15 mouse cellular contexts compared by ENCODE assay signal in the genomic region with DNA sequence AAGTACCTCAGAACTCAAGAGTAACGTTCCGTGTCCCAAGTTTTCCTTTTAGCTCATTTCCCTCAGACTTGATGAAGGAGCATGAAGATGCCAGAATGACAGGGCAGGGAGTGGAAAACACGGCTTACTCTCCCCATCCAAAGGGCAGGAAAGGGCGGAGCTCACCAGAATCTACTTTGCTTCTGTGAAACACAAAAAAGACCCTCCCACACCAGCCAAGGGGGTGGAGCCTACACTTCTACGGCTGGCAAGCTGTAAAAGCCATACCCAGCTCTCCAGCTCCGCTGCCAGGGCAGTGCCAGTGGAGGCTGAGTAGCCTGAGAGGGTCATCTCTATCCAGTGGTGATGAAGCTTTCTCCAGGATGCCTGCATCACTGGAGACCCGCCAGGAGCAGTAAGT. TPM values are rescaled to one million over a fixed set of nuclear protein-coding genes. Genes with fewer than 3 reads are reported as not detected.
DNase-seq lines count a peak whose midpoint lies in the region; ATAC-seq and TF ChIP-seq lines count a peak whose summit lies in the region.
"Had no signal": no experiment of that assay in that cellular context is flagged by ENCODE, and none has a peak within 500 bp of the region (broad histone marks: within the 10 kb centered on the region; RNA-seq: fewer than 3 reads in every experiment).

No protein-coding gene starts in this region.

- no peak for TF ChIP-seq POLR2A in lung, adult 2 months (IDR thresholded peaks at IDR 0.05; ENCODE audit: borderline replicate concordance, extremely low read depth, low read depth, low read length)

- WGBS in forebrain, embryonic 14.5 days, result 61% methylated on average over 7 of the region's 7 CpGs
- 66% methylated on average over 7 of the region's 7 CpGs for WGBS in forebrain, embryonic 11.5 days
- WGBS in lung, adult 2 months, result 48% methylated on average over 7 of the region's 7 CpGs
- 56% methylated on average over 7 of the region's 7 CpGs for WGBS in limb, embryonic 13.5 days

- no peak overlapping the region for H3K27ac ChIP-seq in forebrain, embryonic 14.5 days (ENCODE audit: low read depth, low read length)
- no peak overlapping the region for H3K27ac ChIP-seq in forebrain, embryonic 11.5 days (ENCODE audit: low read depth, low read length)
- no peak overlapping the region for H3K27ac ChIP-seq in limb, embryonic 13.5 days
- H3K27ac ChIP-seq: macrophage had no signal

- no peak overlapping the region for H3K4me2 ChIP-seq in forebrain, embryonic 14.5 days (ENCODE audit: low read length)
- H3K4me2 ChIP-seq in forebrain, embryonic 11.5 days (ENCODE audit: low read depth, low read length, severe bottlenecking), result no peak overlapping the region
- H3K4me2 ChIP-seq in limb, embryonic 13.5 days (replicated peaks), result peak overlapping the region; percentile 27

- H3K27me3 ChIP-seq in forebrain, embryonic 14.5 days (replicated peaks; ENCODE audit: control insufficient read depth, insufficient read depth, low read length), result no peaks in the 10 kb centered on the region
- H3K27me3 ChIP-seq in forebrain, embryonic 11.5 days (ENCODE audit: control insufficient read depth, insufficient read depth, low read length), result no peaks in the 10 kb centered on the region
- H3K27me3 ChIP-seq in E14TG2a.4 (ENCODE audit: insufficient read depth, low read length), result no peaks in the 10 kb centered on the region
- H3K27me3 ChIP-seq in limb, embryonic 13.5 days, result no peaks in the 10 kb centered on the region

- intact Hi-C loops in left cerebral cortex, postnatal 14 days (cut with DNase I), result no loop called here

- no peak for TF ChIP-seq CTCF in lung, adult 2 months (IDR thresholded peaks at IDR 0.05; ENCODE audit: insufficient read depth, low read length)
- TF ChIP-seq CTCF in E14TG2a.4 (conservative IDR thresholded peaks at IDR 0.05; ENCODE audit: low read length), result no peak

- H3K4me1 ChIP-seq in forebrain, embryonic 14.5 days (ENCODE audit: control insufficient read depth, insufficient read depth, low read length), result no peaks in the 10 kb centered on the region
- H3K4me1 ChIP-seq in forebrain, embryonic 11.5 days (replicated peaks; ENCODE audit: control insufficient read depth, insufficient read depth, low read length), result no peaks in the 10 kb centered on the region
- no peaks in the 10 kb centered on the region; the same call in 1 of the 2 replicates for H3K4me1 ChIP-seq in lung, adult 2 months (ENCODE audit: control insufficient read depth, insufficient read depth, low read length)
- H3K4me1 ChIP-seq in E14TG2a.4 (replicated peaks; ENCODE audit: low read depth, low read length), result peaks cover 16% of the 10 kb centered on the region
- H3K4me1 ChIP-seq in limb, embryonic 13.5 days, result peaks cover 24% of the 10 kb centered on the region

- no peak for ATAC-seq in forebrain, embryonic 14.5 days
- ATAC-seq in forebrain, embryonic 11.5 days (replicated peaks; ENCODE audit: low FRiP score), result no peak
- no peak for ATAC-seq in limb, embryonic 13.5 days (ENCODE audit: low FRiP score, low read depth)

- peak; percentile 14 for DNase-seq in forebrain, embryonic 14.5 days (ENCODE audit: low spot score)
- no peak for DNase-seq in forebrain, embryonic 11.5 days (ENCODE audit: low spot score)
- peak; percentile 40 for DNase-seq in lung, postnatal 10 days
- DNase-seq in lung, adult 2 months, result no peak
- no peak for DNase-seq in left cerebral cortex, postnatal 14 days (ENCODE audit: low spot score in 2 of 2)
- no peak for DNase-seq in cerebellum, adult 8-10 months
- DNase-seq: cerebellum, adult 2 months; embryo, embryonic 11 days; heart, adult 18-20 months; kidney, adult 11 months; layer of hippocampus, adult 9-11 months had no signal

- H3K36me3 ChIP-seq in forebrain, embryonic 14.5 days (ENCODE audit: control insufficient read depth, insufficient read depth, low read length), result no peaks in the 10 kb centered on the region
- H3K36me3 ChIP-seq in forebrain, embryonic 11.5 days (ENCODE audit: control insufficient read depth, insufficient read depth, low read length), result no peaks in the 10 kb centered on the region
- no peaks in the 10 kb centered on the region for H3K36me3 ChIP-seq in E14TG2a.4 (ENCODE audit: insufficient read depth, low read length)
- H3K36me3 ChIP-seq in limb, embryonic 13.5 days, result no peaks in the 10 kb centered on the region

- no peak overlapping the region for H3K4me3 ChIP-seq in forebrain, embryonic 14.5 days (ENCODE audit: low read depth, low read length)
- no peak overlapping the region for H3K4me3 ChIP-seq in forebrain, embryonic 11.5 days (ENCODE audit: low read depth, low read length)
- no peak overlapping the region for H3K4me3 ChIP-seq in lung, adult 2 months (replicated peaks; ENCODE audit: extremely low read depth, low read depth, low read length)
- peak overlapping the region; percentile 37; the same call in 1 of the 2 replicates for H3K4me3 ChIP-seq in E14TG2a.4 (replicated peaks; ENCODE audit: low read length)
- no peak overlapping the region for H3K4me3 ChIP-seq in limb, embryonic 13.5 days

- H3K9me3 ChIP-seq in forebrain, embryonic 14.5 days (replicated peaks; ENCODE audit: control insufficient read depth, low read length), result no peaks in the 10 kb centered on the region
- no peaks in the 10 kb centered on the region for H3K9me3 ChIP-seq in forebrain, embryonic 11.5 days (ENCODE audit: control insufficient read depth, low read length)
- H3K9me3 ChIP-seq in E14TG2a.4 (ENCODE audit: low read length), result no peaks in the 10 kb centered on the region
- H3K9me3 ChIP-seq in limb, embryonic 13.5 days, result no peaks in the 10 kb centered on the region

- H3K9ac ChIP-seq in forebrain, embryonic 14.5 days (ENCODE audit: low read length), result no peak overlapping the region
- H3K9ac ChIP-seq in forebrain, embryonic 11.5 days (ENCODE audit: low read length), result no peak overlapping the region
- H3K9ac ChIP-seq in limb, embryonic 13.5 days, result no peak overlapping the region

RNA-seq across cellular contexts. Expression of a gene that starts 44.4 kb away (rescaled TPM):
- polyA plus RNA-seq in forebrain, embryonic 14.5 days (2014; fragmentation: Nextera tagmentation; extraction: Ambion mirVana), result 1.8 and 2.4 TPM in 2 replicates
- 4.2 and 4.3 TPM in 2 replicates for polyA plus RNA-seq in forebrain, embryonic 11.5 days (2014; fragmentation: Nextera tagmentation; extraction: Ambion mirVana)
- 199 and 433 TPM in 2 replicates for polyA plus RNA-seq in lung, adult 2 months (2012; rRNA removed)
- polyA plus RNA-seq in limb, embryonic 13.5 days (2015; fragmentation: Nextera tagmentation; extraction: Ambion mirVana), result 15.9 and 17.1 TPM in 2 replicates
- total RNA-seq in left cerebral cortex, postnatal 14 days (2021), result 10 to 100 TPM; 30.4 to 35.1 TPM
- total RNA-seq: neutrophil, adult 5-6 weeks had no signal

Comparison
In these comparisons a context has a peak if more than half of its experiments do, and no peak if none do; other contexts are left out.
1. DNase-seq: peak in forebrain, embryonic 14.5 days (single experiment) and lung, postnatal 10 days (single experiment); none in forebrain, embryonic 11.5 days (single experiment), lung, adult 2 months (single experiment), left cerebral cortex, postnatal 14 days (0 of 2) and cerebellum, adult 8-10 months (single experiment).
2. RNA of a gene that starts 44.4 kb away (polyA plus RNA-seq): 199 to 433 TPM in lung, adult 2 months; 15.9 to 17.1 TPM in limb, embryonic 13.5 days, 4.2 to 4.3 TPM in forebrain, embryonic 11.5 days and 1.8 to 2.4 TPM in forebrain, embryonic 14.5 days; every median in the first group is over 10 times any median in the second.